Mouse (Mus musculus): Measurements from ENCODE around the gene Vps33a. TPM values are rescaled to one million over a fixed set of nuclear protein-coding genes. Genes with fewer than 3 reads are reported as not detected.

Vps33a gene
- total and polyA plus RNA-seq, 2 experiments from 2014 or later, result 43.2 to 63.1 TPM

DNA sequence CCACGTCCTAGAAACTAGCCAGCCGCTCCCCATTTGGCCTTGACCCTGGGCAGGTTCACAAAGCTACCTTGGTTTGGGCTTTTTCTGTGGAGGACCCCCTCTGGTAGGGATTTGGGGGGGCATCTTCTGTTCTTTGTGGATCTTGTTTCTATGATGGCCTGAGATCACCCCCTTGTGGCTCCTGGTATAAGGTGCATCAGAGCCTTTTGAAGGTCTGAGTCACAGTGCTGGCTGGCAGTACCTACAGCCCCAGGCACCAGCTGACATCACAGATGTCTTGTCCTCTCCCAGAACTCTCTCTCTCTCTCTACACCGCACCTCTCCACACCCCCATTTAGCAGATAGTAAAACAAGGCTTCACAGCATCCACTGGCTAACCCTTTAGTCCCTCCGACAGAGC is 73.1 kb downstream of the Vps33a start:
- H3K36me3 ChIP-seq (ENCODE audit: insufficient read depth), result no peaks in the 10 kb centered on the region
- H3K4me1 ChIP-seq (ENCODE audit: insufficient read depth), result no peaks in the 10 kb centered on the region
- peak; percentile 73 for TF ChIP-seq CTCF (IDR thresholded peaks at IDR 0.05; ENCODE audit: low read depth)
- no peak overlapping the region for H3K4me3 ChIP-seq (ENCODE audit: low read depth, low read length)
- DNase-seq, result peak; percentile 51
- no peaks in the 10 kb centered on the region for H3K27me3 ChIP-seq (ENCODE audit: insufficient read depth, low read length)
- peak; percentile 71 for ATAC-seq
- WGBS, result 48% methylated on average over 4 of the region's 4 CpGs
- H3K27ac ChIP-seq (ENCODE audit: low read depth, low read length), result no peak overlapping the region
- H3K9ac ChIP-seq, result no peak overlapping the region
- no peak overlapping the region for H3K4me2 ChIP-seq (ENCODE audit: low read depth)
- no peaks in the 10 kb centered on the region for H3K9me3 ChIP-seq (ENCODE audit: low read length)

DNA sequence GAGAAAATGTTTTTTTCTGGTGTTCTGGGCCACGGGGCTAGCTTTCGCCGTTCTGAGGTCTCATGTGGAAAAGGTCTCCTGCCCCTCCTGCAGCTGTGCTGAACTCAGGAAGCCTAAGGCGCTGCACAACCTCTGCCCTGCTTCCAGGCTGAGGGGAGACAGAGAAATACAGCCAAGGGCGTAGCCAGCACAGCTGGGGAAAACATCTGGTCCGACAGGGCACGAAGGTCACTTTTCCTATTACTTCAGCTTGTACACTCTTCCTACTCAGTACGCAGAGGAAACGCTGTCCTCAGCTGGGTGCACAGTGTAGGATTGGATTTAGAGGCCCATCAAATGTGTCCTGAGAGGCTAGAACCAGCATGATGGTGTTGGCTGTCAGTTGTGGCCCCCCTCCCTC is 82.9 kb downstream of the Vps33a start:
- TF ChIP-seq CTCF (IDR thresholded peaks at IDR 0.05; ENCODE audit: low read depth), result no peak
- H3K9ac ChIP-seq, result no peak overlapping the region
- 78% methylated on average over 9 of the region's 9 CpGs for WGBS
- H3K4me1 ChIP-seq (ENCODE audit: insufficient read depth), result 0 out of 2 replicates have a peak, but pooled peaks cover 4% of the 10 kb centered on the region
- DNase-seq (no peak), ATAC-seq (no peak)
- H3K4me2 ChIP-seq (ENCODE audit: low read depth), result no peak overlapping the region
- H3K27ac ChIP-seq (ENCODE audit: low read depth, low read length), result no peak overlapping the region
- no peaks in the 10 kb centered on the region for H3K27me3 ChIP-seq (ENCODE audit: insufficient read depth, low read length)
- no peaks in the 10 kb centered on the region for H3K9me3 ChIP-seq (ENCODE audit: low read length)
- H3K36me3 ChIP-seq (ENCODE audit: insufficient read depth), result no peaks in the 10 kb centered on the region
- no peak overlapping the region for H3K4me3 ChIP-seq (ENCODE audit: low read depth, low read length)

DNA sequence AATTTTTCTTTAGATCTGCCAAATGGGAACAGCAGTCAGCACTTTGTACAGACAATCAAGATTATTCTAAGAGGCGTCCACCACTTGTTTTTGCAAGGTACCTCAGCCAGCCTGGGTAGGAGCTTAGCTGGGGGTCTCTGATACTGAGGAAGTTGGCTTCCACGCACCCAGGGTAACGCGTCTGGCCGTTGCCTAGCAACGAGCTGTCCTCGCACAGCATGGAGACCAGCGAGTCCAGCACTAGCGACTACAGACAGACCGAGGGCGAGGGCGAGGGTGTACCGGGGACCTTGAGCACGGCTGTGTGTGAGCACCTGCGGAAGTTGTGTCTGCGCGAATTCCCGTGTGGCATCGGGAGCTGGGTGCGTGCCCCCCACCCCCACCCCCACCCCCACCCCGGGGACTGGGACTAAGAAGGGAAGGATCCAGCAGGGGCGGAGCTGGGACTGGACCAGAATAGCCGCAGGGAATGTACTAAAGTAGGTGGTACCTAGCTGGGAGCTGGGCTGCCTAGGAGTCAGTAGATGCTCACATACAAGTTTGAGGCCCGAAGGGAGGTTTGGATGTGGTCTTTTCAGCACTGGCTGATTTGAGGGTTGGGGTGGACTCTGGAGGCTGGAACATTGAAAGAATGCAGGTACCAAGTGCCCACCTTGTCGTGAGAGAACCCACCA is 83.6 kb downstream of the Vps33a start, which contains the start of the genes Lrrc43 and Il31:
Gene Lrrc43 (plus strand): TSS at position 194 of the 674 bp plus-strand sequence.
Gene Il31 (minus strand): TSS at position 378 of the 674 bp plus-strand sequence.
- no peaks in the 10 kb centered on the region for H3K9me3 ChIP-seq (ENCODE audit: low read length)
- H3K4me3 ChIP-seq (ENCODE audit: low read depth, low read length), result peak within 1 kb of the TSS; percentile 24
- no peaks in the 10 kb centered on the region for H3K27me3 ChIP-seq (ENCODE audit: insufficient read depth, low read length)
- TF ChIP-seq CTCF (IDR thresholded peaks at IDR 0.05; ENCODE audit: low read depth), result no peak
- no peak within 1 kb of the TSS for H3K9ac ChIP-seq
- ATAC-seq (peak; percentile 73), DNase-seq (peak; percentile 64)
- H3K4me2 ChIP-seq (ENCODE audit: low read depth), result peak within 1 kb of the TSS; percentile 46
- no peaks in the 10 kb centered on the region for H3K36me3 ChIP-seq (ENCODE audit: insufficient read depth)
- 0 out of 2 replicates have a peak, but pooled peaks cover 4% of the 10 kb centered on the region for H3K4me1 ChIP-seq (ENCODE audit: insufficient read depth)
- WGBS, result 6% methylated on average over 25 of the region's 25 CpGs
- no peak within 1 kb of the TSS for H3K27ac ChIP-seq (ENCODE audit: low read depth, low read length)

GRCm38 (mm10) chr5:123487659-123488395 is 85.0 kb downstream of the Vps33a start:
- Histone ChIP-seq H3K27me3 (ENCODE audit: insufficient read depth, low read length) (no peaks in the 10 kb centered on the region), H3K9ac (no peak overlapping the region), H3K4me2 (ENCODE audit: low read depth) (no peak overlapping the region), H3K4me1 (ENCODE audit: insufficient read depth) (0 out of 2 replicates have a peak, but pooled peaks cover 4% of the 10 kb centered on the region), H3K27ac (ENCODE audit: low read depth, low read length) (no peak overlapping the region), H3K4me3 (ENCODE audit: low read depth, low read length) (no peak overlapping the region), H3K36me3 (ENCODE audit: insufficient read depth) (no peaks in the 10 kb centered on the region), H3K9me3 (ENCODE audit: low read length) (no peaks in the 10 kb centered on the region)
- no peak for TF ChIP-seq CTCF (IDR thresholded peaks at IDR 0.05; ENCODE audit: low read depth)
- DNase-seq, result no peak
- 87% methylated on average over 11 of the region's 11 CpGs for WGBS
- no peak for ATAC-seq

Small RNA genes within 50 kb of the gene (microRNA-seq; reads per million reads assigned to microRNA genes)
- 0.98 to 1.5 reads per million in 2 experiments for gene Mir7647

Other genes starting within 250 kb of the Vps33a start
- gene Bcl7a, start 229.2 kb downstream of the Vps33a start, total RNA-seq (2014; rRNA removed), result 47.9 and 56.0 TPM in 2 replicates
- 37.2 and 38.3 TPM in 2 replicates for gene Bcl7a, start 229.2 kb downstream of the Vps33a start, polyA plus RNA-seq (2015; fragmentation: Nextera tagmentation; extraction: Ambion mirVana)
- 14.2 and 17.4 TPM in 2 replicates for gene Mlxip, start 178.2 kb downstream of the Vps33a start, total RNA-seq (2014; rRNA removed)
- gene Mlxip, start 178.2 kb downstream of the Vps33a start, polyA plus RNA-seq (2015; fragmentation: Nextera tagmentation; extraction: Ambion mirVana), result 8.4 and 13.3 TPM in 2 replicates
- gene Lrrc43, start 83.7 kb downstream of the Vps33a start, total RNA-seq (2014; rRNA removed), result 0.69 and 1.5 TPM in 2 replicates
- 0.62 and 1.3 TPM in 2 replicates for gene Lrrc43, start 83.7 kb downstream of the Vps33a start, polyA plus RNA-seq (2015; fragmentation: Nextera tagmentation; extraction: Ambion mirVana)
- gene Il31, start 83.5 kb downstream of the Vps33a start, total RNA-seq (2014; rRNA removed), result not detected in 2 replicates
- gene Il31, start 83.5 kb downstream of the Vps33a start, polyA plus RNA-seq (2015; fragmentation: Nextera tagmentation; extraction: Ambion mirVana), result not detected in 2 replicates
- 2.2 and 2.5 TPM in 2 replicates for gene B3gnt4, start 62.6 kb downstream of the Vps33a start, total RNA-seq (2014; rRNA removed)
- 1.3 and 1.7 TPM in 2 replicates for gene B3gnt4, start 62.6 kb downstream of the Vps33a start, polyA plus RNA-seq (2015; fragmentation: Nextera tagmentation; extraction: Ambion mirVana)
- 71.6 and 73.2 TPM in 2 replicates for gene Diablo, start 48.9 kb downstream of the Vps33a start, total RNA-seq (2014; rRNA removed)
- 94.3 and 97.6 TPM in 2 replicates for gene Diablo, start 48.9 kb downstream of the Vps33a start, polyA plus RNA-seq (2015; fragmentation: Nextera tagmentation; extraction: Ambion mirVana)
- gene Gm49027, start 47.5 kb downstream of the Vps33a start, total RNA-seq (2014; rRNA removed), result 0.69 and 3.7 TPM in 2 replicates
- gene Gm49027, start 47.5 kb downstream of the Vps33a start, polyA plus RNA-seq (2015; fragmentation: Nextera tagmentation; extraction: Ambion mirVana), result 4.1 and 4.4 TPM in 2 replicates
- gene Clip1, start 111.6 kb upstream of the Vps33a start, total RNA-seq (2014; rRNA removed), result 89.8 and 102 TPM in 2 replicates
- gene Clip1, start 111.6 kb upstream of the Vps33a start, polyA plus RNA-seq (2015; fragmentation: Nextera tagmentation; extraction: Ambion mirVana), result 52.2 and 73.1 TPM in 2 replicates
- 25.8 and 32.1 TPM in 2 replicates for gene Zcchc8, start 148.1 kb upstream of the Vps33a start, total RNA-seq (2014; rRNA removed)
- 39.8 and 54.1 TPM in 2 replicates for gene Zcchc8, start 148.1 kb upstream of the Vps33a start, polyA plus RNA-seq (2015; fragmentation: Nextera tagmentation; extraction: Ambion mirVana)
- 97.4 and 118 TPM in 2 replicates for gene Rsrc2, start 176.4 kb upstream of the Vps33a start, total RNA-seq (2014; rRNA removed)
- gene Rsrc2, start 176.4 kb upstream of the Vps33a start, polyA plus RNA-seq (2015; fragmentation: Nextera tagmentation; extraction: Ambion mirVana), result 122 and 126 TPM in 2 replicates
- 2.9 and 12.1 TPM in 2 replicates for gene Kntc1, start 176.7 kb upstream of the Vps33a start, total RNA-seq (2014; rRNA removed)
- gene Kntc1, start 176.7 kb upstream of the Vps33a start, polyA plus RNA-seq (2015; fragmentation: Nextera tagmentation; extraction: Ambion mirVana), result 1.7 and 3.3 TPM in 2 replicates